Mouse (Mus musculus) cortical plate, adult 2 months (tissue): ENCODE data around the gene Gm5155. TPM values are rescaled to one million over a fixed set of nuclear protein-coding genes. Genes with fewer than 3 reads are reported as not detected.
"Not testable (repeated sequence)": the region's sequence is repeated elsewhere in the genome, so short reads cannot be mapped to it uniquely, and the experiment has no call there.

Experiments
- H3K27ac ChIP-seq: fragments of 200-500 bp; 2 replicates; pipeline ENCODE4 v1.5.1; 2012; ENCODE audit warnings: low read length, control low read depth, inconsistent platforms; ENCODE audit not compliant: insufficient read depth
- H3K4me1 ChIP-seq: fragments of 200-500 bp; 2 replicates; pipeline ENCODE4 v1.6.1; 2011; ENCODE audit warnings: low read length; ENCODE audit not compliant: control insufficient read depth, insufficient read depth
- H3K4me3 ChIP-seq: fragments of 200-500 bp; 2 replicates; pipeline ENCODE4 v1.5.1; 2011; ENCODE audit warnings: mild to moderate bottlenecking, low read length, control low read depth; ENCODE audit not compliant: insufficient read depth
- CTCF ChIP-seq: fragments of 200-500 bp; IDR thresholded peaks from 2 replicates; pipeline ENCODE4 v1.5.1; 2011; ENCODE audit warnings: mild to moderate bottlenecking, control low read depth, low read length; ENCODE audit not compliant: insufficient read depth; ENCODE audit errors: extremely low read depth
- POLR2A ChIP-seq: fragments of 200-500 bp; IDR thresholded peaks from 2 replicates; pipeline ENCODE4 v1.6.1; 2011; ENCODE audit warnings: mild to moderate bottlenecking, low read length, control low read depth; ENCODE audit not compliant: insufficient read depth; ENCODE audit errors: extremely low read depth
- polyA plus RNA-seq: library from polyadenylated mRNA; depleted of rRNA; stranded (reverse); fragments of >200 nt; gene quantifications from 2 replicates; pipeline ENCODE4 v1.2.3, GENCODE M21; 2012; rRNA removed

The Gm5155 gene
- not detected in 2 replicates for polyA plus RNA-seq

- no peak for TF ChIP-seq POLR2A
- TF ChIP-seq CTCF: no peak
- H3K27ac ChIP-seq: no peak within 1 kb of the TSS
- H3K4me3 ChIP-seq: no peak within 1 kb of the TSS
- H3K4me1 ChIP-seq: no peaks in the 10 kb centered on the region
Observed at GRCm38 (mm10) chr7:17871467-17871866, at the start of gene Gm5155. Gene Gm5155, plus strand, starts transcription at chr7:17871767.

GRCm38 (mm10) chr7:17870776-17871175 lies 791 bp upstream of the Gm5155 start:
- TF ChIP-seq CTCF: no peak
- H3K4me3 ChIP-seq: no peak overlapping the region
- H3K27ac ChIP-seq: no peak overlapping the region
- H3K4me1 ChIP-seq: no peaks in the 10 kb centered on the region

- H3K4me3 ChIP-seq, H3K27ac ChIP-seq, H3K4me1 ChIP-seq: not testable (repeated sequence)
Observed at GRCm38 (mm10) chr7:17895341-17895740, 23.8 kb downstream of the Gm5155 start.

- no peak for TF ChIP-seq CTCF
- no peak for TF ChIP-seq POLR2A
- Histone ChIP-seq H3K4me1 (no peaks in the 10 kb centered on the region), H3K4me3 (no peak overlapping the region), H3K27ac (no peak overlapping the region)
Observed at GRCm38 (mm10) chr7:17903146-17903915, 31.8 kb downstream of the Gm5155 start.

Other genes with a start within 250 kb of the Gm5155 start
- not detected in 2 replicates for gene Ceacam5, start 158.5 kb upstream of the Gm5155 start, polyA plus RNA-seq
- gene Ceacam14, start 59.1 kb upstream of the Gm5155 start, polyA plus RNA-seq: not detected in 2 replicates
- gene Ceacam11, start 100.4 kb downstream of the Gm5155 start, polyA plus RNA-seq: not detected in 2 replicates
- not detected in 2 replicates for gene Ceacam13, start 138.1 kb downstream of the Gm5155 start, polyA plus RNA-seq
- not detected in 2 replicates for gene Ceacam12, start 194.2 kb downstream of the Gm5155 start, polyA plus RNA-seq